Mouse (Mus musculus) liver (tissue): ENCODE results near the gene Fam219a.

Experiments used
- DNase-seq: peaks from one replicate; pipeline ENCODE4 v3.0.0-alpha.2; 2020; ENCODE audit warnings: mixed read lengths

The Fam219a gene

DNA sequence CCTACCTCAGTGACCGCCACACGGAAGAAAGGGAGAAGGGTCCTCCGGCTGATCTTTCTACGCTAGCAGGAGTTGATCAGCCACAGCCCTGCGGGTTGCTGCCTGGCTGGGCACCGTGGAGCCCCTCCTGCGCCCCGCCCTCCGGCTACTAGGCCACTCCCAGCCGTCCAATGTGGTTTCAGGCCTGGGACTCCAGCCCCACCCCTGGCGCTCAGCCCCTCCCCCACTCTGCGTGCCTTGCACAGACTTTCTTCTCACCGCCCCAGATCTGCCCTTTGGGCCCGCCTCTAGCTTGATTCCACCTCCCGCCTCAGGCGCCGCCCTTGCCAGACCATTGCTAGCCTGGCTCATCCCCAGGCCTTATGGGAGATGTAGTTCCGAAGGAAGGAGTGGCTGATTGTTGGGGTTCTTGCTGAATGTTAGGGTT, 66.3 kb downstream of the Fam219a start, which contains the start of gene AI464131:
Gene AI464131, minus strand, starts transcription at position 91 of the 427 bp plus-strand sequence.
- DNase-seq, result peak; percentile 97

DNA sequence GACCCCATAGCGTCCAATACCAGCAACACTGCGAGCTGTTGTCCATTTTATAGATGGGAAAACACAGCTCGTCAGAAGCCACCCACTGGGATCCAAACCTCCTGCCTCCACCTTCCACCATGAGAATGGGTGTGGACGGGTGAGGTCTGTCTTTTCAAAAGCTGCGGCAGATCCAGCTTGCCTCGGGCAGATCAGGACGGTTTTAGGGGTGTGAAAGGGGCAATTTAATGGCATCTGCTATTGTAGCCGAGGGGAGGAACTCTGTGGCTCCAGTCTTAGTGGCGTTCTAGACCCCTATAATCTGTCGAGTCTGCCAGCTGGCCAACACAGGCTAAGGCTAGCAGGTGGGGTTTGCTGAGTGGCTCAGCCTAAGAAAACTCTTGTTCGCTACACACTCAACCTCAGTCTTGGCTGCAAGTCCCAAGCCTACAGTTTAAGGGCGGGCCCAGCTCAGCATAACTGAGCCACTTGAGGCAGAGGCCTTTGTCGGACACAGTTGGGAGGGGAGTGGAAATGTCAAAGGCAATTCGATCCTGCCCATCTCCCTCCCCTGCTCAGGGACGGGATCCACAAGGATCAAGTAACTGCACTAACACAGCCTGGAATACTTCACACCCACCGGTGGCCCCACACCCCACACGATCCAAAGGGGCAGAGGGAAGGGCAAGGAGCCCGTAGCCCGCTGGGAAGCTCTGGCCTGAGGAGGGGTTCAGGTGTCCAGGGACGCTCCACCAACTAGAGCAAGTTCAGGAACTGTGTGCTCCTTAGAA, 67.0 kb downstream of the Fam219a start:
- no peak for DNase-seq

DNA sequence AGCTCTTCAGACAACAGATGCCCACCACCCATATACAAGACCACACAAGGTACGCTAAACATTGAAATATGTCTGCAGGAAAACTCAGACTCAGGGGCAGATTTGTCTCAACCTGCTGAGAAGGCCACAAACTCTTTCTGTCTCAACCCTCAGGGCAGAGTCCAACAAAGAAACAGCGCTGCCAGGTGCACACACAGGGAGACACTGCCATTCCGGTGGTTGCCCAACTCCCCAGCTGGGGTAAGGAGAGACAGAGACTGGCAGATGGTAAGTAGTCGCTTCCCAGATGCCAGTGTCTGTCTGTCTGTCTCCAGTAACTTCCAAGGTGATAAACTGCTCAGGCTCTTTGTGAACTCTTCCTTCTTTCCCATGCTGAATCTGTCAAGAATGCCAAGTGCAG, 68.6 kb downstream of the Fam219a start:
- DNase-seq, result no peak

DNA sequence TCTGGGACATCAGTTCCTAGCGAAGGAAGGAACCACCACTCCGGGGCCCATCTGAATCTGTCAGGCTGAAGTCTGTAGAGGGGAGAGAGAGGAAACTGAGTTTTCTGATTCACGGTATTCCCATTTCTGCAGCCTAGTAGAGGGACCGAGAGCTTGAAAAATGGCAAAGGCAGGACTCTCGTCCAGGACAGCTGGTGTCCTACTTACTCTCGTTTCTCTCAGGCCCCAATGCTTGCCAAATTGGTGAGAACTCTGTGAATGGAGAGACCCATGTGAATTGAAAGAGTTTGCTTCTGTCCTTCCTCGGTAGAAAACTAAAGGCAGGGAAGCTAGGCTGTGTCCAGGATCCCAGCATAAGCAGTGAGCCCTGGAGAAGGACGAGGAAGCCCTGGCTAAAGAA, 69.7 kb downstream of the Fam219a start:
- DNase-seq, result no peak

DNA sequence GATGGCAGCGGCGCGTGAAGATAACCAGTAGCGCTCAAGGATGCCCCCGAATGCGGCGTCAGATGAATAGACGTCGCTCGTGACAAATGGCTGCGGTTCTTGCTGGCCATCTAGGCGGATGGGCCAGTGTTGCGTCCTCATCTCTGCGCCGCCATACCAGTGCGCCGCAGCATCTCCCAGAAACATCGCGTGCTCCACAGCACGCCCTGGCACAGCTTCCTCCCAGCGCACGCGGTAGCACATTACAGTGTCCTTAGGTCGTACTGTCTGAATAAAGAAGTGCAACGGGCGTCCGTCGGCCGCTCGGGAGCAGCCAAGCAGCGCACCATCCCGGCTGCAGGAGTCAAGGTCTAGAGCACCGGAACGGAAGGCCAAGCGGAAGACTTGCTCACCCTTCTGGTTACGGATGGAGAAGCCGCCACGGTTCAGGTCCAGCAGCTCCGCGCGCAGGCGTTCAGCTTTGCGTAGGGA, 70.4 kb downstream of the Fam219a start:
- no peak for DNase-seq

DNA sequence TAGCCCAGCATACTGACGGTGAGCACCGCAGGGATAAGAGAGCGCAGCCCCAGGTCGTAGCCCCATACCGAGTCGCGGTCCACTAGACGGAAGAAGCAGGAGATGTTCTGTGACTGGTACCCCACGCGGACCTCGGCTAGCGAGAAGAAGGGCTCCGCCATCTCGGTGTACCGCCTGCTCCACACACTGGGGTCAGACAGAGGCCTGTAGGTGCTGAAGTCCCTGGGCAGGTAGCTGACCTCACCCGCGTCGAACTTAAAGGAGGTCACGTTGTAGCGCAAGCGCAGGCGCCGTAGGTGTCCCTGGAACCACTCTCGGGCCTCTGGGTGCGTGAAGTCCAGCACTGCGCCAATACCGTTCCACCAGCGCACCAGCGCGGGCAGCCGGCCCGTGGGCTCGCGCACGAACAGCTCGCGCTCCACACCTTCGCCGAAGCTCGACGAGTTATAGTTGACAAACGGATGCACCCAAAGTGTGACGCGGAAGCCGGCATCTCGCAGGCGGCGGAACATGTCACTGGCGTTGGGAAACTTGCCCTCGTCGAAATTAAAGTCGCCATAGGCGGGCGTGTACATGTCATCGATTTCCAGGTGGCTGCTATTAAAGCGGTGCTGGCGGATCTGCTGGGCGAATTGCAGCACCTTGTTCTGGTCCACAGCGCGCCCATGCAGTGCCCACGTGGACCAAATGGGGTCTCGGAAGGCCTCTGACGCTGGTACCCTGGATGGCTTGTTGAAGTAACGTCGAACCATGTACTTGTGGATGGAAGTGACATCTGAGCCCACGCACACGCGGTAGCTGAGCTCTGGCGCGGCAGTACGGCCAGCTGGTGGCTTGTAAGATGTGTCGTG, 71.1 kb downstream of the Fam219a start:
- DNase-seq, result no peak

DNA sequence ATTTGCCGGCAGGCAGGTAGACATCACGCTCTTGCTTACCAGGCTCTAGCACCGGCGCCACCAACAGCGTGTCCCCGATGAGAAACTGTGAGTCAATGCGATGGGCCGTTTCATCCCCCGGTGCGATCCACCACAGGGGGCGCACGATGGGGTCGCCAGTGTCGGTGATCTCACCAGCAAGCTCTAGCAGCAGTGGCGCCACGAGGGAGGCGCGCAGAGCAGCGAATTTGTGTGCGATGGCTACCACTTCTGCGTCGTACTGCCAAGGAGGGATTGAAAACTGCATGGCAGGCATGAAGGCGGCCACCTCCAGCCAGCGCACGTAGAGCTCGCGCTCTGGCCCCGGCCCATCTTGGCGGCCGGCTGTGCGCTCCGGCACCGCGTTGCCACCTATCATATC, 71.8 kb downstream of the Fam219a start:
- peak; percentile 38 for DNase-seq

DNA sequence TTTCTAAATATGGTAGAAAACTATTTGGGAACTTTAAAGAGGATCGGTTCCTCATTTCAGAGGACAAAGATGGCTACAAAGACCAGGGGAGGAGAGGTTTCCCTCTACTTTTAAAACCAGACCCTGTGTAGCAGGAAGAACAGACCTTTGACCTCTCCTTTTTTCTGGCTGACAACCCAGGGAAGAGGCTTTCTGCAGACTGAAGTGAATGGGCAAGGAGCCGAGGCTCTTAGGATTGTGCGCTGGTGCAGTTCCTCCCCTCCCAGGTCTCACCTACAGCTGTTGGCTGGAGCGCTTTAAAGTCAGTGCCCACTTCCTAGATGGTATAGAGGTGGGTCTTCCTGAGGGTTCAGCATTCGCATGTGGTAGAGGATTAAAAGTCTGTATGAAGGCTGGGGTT, 72.3 kb downstream of the Fam219a start:
- DNase-seq, result no peak

DNA sequence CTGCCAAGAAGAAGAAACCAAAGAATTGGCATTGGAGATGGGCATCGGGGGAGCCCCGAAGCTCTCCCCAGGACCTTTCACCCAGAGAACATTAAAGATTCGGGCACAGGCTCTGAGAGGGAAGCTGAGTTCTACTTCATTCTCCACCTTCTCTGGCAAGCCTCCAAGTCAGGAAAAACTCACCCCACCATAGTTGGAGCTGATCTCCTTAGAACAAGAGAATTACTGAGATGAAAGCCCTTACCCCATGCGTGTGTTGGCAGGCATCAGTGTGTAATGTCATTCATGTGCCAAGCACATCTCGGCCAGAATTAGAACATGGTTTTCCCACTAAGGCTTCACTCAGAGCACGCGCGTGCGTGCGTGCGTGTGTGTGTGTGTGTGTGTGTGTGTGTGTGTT, 73.5 kb downstream of the Fam219a start:
- DNase-seq, result no peak

DNA sequence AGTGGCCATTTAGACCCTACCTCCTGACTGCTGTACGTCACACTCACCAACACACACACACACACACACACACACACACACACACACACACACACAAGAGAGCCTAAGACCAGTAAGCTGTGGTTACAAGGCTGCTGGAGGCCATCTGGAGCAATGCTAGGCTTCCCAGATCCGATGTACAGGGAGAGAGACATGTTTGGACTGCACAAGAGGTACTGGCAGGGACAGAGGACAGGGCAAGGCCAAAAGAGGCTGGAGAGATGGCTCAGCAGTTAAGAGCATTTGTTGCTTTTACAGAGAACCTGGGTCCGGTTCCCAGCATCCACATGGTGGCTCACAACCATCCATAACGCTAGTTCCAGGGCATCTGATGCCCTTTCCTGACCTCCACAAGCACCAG, 74.3 kb downstream of the Fam219a start:
- DNase-seq, result no peak

DNA sequence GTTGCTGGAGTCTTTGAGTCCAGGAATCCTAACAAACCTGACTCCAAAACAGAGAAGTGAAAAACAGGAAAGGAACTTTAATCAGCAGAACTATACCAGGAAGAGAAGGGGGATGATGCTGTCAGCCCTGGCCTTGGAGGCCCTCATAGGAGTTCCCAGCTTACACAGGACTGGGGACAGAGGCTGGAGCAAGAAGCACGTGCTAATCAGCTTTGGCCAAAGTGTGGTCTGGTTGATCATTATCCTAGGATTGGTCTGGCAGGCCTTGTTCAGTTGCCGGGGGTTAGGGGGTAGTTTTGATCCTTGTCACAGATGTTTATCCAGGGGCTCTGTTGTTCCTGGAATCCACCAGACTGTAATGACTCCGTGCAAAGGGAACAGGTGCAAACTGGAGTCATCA, 75.0 kb downstream of the Fam219a start:
- peak; percentile 17 for DNase-seq

DNA sequence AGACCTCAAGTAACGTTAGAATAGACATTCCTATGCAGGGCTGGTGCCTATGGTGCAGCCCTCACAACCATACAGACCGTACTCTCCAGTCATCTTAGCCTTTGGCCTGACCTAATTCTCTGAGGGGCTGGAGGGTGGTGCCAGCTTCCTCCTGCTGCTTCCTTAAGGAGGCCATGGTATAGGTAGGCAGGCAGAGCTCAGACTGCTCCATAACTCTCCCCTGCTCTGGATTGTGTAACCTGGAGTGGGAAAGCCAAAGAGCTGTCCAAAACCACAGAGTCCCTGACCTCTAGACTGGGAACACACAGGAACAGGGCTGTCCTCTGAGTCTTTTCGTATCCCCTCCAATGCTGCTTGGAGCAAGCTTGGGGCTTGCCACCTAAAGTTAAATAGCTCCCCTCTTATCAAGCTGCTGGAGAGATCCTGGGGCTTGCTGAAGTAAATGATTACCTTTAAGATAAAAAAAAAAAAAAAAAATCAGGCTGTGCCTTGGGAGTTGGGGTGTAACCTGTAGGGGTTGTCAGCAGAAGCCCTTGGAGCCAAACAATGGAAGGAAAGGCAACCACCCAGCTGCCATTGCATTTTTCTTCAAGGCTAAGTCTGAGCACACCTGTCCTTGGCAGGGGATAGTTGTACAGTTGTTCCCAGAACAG, 75.7 kb downstream of the Fam219a start:
- no peak for DNase-seq

DNA sequence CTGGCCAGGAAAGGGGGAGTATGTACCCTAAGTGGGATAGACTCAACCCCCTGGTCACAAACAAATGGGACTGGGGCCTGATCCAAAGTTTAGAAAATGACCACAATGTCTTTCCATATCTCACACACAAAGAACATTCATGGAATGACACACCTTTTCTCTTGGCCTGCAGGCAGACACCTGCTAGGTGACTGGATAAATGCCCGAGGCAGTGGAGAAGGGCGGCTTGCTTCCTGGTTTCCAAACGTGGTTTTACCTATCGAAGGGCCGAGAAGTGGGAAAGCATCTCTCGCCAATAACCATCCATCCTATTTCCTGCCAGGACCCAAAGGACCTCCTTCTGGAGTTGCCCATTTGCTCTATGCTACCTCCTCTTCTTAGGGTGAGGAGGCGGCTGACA, 76.4 kb downstream of the Fam219a start:
- DNase-seq, result no peak

DNA sequence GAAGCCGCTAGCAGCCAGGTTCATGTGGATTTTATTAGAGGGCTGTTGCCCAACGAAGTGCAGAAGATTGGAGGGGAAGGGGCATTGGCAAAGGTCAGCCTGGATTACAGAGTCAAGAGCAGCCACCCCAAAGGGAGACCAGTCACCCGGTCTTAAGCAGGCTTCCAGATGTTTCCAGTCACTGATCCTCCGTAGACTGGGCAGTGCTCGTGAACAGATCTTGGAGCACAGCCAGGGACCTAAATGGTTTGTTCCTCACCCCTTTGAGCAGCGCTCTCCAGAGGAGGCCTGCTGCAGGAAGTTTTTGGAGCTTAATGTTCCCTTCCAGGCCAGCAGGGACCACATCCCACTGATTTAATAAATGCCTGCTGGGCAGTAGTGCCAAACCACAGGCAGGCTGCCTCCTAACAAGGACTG, 87.7 kb downstream of the Fam219a start:
- DNase-seq, result peak; percentile 8

DNA sequence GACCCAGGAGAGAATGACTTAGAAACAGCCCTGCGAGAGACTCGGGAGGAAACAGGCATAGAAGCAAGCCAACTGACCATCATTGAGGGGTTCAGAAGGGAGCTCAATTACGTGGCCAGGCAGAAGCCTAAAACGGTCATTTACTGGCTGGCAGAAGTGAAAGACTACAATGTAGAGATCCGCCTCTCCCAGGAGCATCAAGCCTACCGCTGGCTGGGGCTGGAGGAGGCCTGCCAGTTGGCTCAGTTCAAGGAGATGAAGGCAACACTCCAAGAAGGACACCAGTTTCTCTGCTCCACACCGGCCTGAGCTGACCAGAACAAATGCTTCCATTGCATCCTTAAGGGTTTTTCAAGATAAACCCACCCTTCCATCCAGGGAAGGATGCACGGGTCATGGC, 89.1 kb downstream of the Fam219a start:
- DNase-seq, result no peak

DNA sequence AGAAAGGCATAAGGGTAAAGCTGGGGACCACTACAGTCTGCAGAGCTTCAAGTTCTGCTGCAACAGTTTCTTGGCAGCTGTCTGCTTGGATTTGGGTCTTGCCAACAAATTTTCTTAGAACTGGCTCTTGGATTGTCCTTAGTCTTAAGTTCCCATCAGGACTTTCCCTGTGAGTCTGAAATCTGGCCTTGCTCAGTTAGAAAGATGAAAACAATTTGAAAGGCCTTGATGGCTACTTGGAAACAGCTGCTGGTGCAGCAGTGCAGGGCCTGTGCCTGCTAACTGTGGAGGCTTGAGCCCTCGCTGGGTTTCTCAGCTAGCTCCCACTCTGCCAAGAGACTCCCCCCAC, 89.9 kb downstream of the Fam219a start:
- no peak for DNase-seq

DNA sequence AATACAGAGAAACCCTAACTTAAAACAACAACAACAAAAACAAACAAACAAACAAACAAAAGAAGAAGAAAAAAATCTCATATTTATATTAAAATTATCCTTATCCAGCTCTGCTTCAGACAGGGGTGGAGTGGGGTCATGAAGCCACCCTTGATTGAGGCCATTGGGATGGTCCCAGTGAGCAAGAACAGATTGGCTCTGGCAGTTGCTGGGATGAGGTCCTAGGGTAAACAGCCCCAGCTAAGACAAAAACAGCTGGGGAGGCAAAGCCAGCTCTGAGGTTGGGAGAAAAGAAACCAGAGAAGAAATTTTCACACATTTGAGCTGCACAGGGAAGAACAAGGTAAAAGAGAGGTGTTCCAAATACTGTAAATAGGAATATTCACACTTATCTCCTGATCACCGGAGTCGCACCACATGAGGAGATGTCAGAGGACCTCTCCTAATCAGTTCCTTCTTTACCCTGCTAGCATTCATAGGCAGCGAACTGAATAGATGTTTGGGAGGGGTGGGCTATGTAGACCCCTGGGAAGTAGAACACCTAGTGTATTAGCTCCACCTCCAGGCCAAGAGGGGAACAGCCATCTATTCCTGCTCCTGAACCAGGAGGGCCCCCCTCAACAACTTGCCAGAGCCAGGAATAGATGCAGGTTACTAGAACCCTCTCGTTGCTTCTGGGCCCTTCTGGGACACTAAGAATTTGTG, 90.4 kb downstream of the Fam219a start:
- no peak for DNase-seq

DNA sequence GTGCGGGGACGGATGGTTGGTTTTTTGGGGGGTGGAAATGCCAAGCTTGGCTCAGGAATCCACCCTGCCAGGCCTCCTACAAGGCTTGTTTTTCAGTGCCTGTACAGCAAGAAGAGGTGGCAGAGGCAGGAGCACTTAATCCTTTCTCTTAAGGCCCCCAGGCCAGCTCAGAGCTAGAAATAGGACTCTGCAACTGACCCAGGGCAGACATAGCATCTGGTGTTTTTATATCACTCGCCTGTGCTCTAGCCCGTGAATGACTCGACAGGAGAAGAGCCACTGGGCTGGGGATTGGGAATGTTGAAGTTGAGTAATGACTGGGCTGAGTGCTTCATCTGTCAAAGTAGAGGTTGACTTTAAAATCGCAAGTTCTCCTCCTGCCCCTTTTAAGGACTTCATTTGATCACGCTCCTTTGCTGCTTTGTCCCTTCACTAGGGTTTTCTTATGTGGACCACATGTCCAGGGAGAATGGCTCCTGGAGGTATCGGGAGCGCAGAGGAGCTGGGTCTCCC, 91.6 kb downstream of the Fam219a start:
- DNase-seq, result no peak

DNA sequence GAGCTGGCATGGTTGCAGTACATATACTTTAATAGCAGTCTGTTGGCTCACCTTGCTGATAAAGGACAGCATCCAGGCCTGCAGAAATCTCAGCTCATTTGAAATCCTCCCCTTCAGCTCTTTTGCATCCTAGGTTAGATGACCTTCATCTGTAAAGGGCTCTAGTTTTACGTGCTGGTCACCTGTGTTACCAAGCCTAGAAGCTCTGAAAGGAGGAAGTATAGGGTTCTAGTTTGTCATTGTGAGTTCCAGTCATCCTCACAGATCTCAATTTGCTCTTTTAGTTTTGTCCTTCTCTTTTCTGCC, 98.0 kb downstream of the Fam219a start:
- no peak for DNase-seq

DNA sequence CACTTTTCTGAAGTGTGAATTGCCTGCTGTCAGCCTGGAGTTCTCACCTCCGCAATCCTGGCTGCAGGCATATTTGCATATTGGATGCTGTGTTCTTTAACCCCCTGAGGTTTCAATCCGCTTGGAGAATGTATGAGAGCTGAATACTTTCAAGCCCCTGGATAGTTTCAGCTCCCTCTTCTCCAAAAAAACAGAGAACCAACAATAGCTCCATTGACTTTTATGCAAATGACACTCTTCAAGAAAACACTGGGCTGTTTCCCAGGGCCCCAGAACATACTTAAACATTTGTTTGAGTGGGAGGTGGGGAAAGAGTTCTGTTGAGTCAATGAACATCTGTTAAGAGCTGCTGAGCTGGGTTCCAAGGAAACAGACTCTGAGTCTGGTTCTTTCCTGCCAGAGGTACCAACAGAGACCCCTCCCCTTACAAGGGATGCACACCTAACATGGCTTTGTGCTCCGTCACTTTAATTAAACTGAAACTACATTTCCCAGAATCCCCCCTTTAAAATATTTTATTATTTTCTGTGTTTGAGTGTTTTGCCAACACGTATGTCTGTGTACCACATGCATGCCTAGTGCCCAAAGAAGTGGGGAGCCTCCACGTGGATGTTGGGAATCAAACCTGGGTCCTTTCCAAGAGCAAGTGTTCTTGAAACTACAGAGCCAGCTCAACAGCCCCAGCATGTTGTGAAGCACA, 98.5 kb downstream of the Fam219a start:
- no peak for DNase-seq

DNA sequence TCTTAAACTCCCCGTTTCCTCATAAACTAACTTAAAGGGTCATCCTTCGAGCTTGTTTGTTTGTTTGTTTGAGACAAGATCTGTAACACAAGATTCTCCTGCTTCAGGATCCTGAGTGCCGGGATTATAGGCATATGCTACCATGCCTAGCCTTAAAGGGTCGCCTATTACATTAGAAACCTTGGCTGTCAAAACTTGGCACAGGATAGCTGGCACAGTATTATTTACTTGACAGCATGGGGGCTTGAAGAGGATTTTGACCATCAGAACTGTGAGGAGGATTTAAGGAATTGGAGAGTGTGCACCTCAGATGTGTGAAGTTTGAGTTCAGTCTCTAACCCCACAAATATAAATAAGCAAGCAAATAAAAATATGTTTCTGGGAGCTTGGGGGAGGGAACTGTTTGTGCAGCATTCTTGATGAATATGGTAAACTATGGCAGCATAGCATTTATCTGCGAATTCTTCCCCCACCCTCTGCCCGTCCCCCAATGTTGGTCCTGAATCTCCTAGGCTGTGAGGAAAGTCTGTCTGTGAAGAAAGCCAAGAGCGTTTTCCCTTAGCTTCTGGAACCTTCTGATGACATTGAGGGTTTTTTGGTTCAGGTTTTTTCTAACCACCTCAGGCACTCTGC, 99.2 kb downstream of the Fam219a start:
- DNase-seq, result no peak

DNA sequence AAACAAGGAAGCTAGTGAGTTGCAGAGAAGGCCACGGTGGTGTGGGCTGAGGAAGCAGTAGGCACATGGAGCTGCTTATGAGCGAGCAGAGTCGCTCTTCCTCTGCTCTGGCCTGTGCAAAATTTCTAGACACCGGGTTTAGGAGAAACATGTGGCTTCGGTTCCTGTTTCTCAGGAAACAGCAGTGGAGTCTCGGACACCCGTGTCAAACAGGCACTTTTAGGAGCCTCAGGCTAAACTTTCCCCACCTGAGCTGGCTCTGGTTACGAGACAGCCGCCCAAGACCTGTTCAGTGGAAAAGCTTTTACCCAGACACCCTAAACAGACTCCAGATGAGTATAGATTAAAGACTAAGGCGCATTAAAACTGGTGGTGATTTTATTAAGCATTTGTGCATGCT, 100.1 kb downstream of the Fam219a start:
- no peak for DNase-seq
